Mouse (Mus musculus): ENCODE data around the gene Dnah2. TPM values are rescaled to one million over a fixed set of nuclear protein-coding genes. Genes with fewer than 3 reads are reported as not detected.

Gene Dnah2
- polyA plus RNA-seq, 2 experiments, result 0.01 to 0.03 TPM

- Histone ChIP-seq H3K27ac (no peak overlapping the region), H3K9ac (replicated peaks) (no peak overlapping the region), H3K9me3 (ENCODE audit: control insufficient read depth, low read length) (no peaks in the 10 kb centered on the region), H3K4me3 (ENCODE audit: insufficient read depth in 1 of 2, low read depth in 2 of 2, low read length in 2 of 2) (no peak overlapping the region), H3K4me1 (replicated peaks; ENCODE audit: control insufficient read depth in 2 of 2, insufficient read depth in 2 of 2, low read length in 1 of 2) (peaks cover 0 to 9% of the 10 kb centered on the region in 2 experiments; a peak in 2 of 4 replicates), H3K27me3 (ENCODE audit: control insufficient read depth, insufficient read depth, low read length) (no peaks in the 10 kb centered on the region), H3K4me2 (ENCODE audit: low read depth) (no peak overlapping the region), H3K36me3 (replicated peaks; ENCODE audit: control insufficient read depth, insufficient read depth, low read depth) (no peaks in the 10 kb centered on the region)
- DNase-seq (ENCODE audit: low read depth in 3 of 3, low spot score in 3 of 3) (no peak), ATAC-seq (ENCODE audit: insufficient read depth) (no peak)
- 68% methylated on average over 10 of the region's 10 CpGs for WGBS (ENCODE audit: insufficient replicate concordance)
- TF ChIP-seq CTCF (IDR thresholded peaks at IDR 0.05; ENCODE audit: low read depth), result no peak
- no peak for TF ChIP-seq EP300 (IDR thresholded peaks at IDR 0.05; ENCODE audit: low read depth)
Observed at GRCm38 (mm10) chr11:69382478-69383105, 166.3 kb downstream of the Dnah2 start.

GRCm38 (mm10) chr11:69381356-69381755, 167.6 kb downstream of the Dnah2 start:
- Histone ChIP-seq H3K36me3 (replicated peaks; ENCODE audit: control insufficient read depth, insufficient read depth, low read depth) (no peaks in the 10 kb centered on the region), H3K4me1 (replicated peaks; ENCODE audit: control insufficient read depth in 2 of 2, insufficient read depth in 2 of 2, low read length in 1 of 2) (peaks cover 0 to 9% of the 10 kb centered on the region in 2 experiments; a peak in 2 of 4 replicates), H3K9ac (replicated peaks) (no peak overlapping the region), H3K4me3 (ENCODE audit: insufficient read depth in 1 of 2, low read depth in 2 of 2, low read length in 2 of 2) (no peak overlapping the region), H3K27ac (no peak overlapping the region), H3K27me3 (ENCODE audit: control insufficient read depth, insufficient read depth, low read length) (no peaks in the 10 kb centered on the region), H3K4me2 (ENCODE audit: low read depth) (no peak overlapping the region), H3K9me3 (ENCODE audit: control insufficient read depth, low read length) (no peaks in the 10 kb centered on the region)
- ATAC-seq (ENCODE audit: insufficient read depth) (no peak), DNase-seq (ENCODE audit: low read depth in 3 of 3, low spot score in 3 of 3) (no peak)
- 73% methylated on average over 6 of the region's 6 CpGs for WGBS (ENCODE audit: insufficient replicate concordance)
- no peak for TF ChIP-seq EP300 (IDR thresholded peaks at IDR 0.05; ENCODE audit: low read depth)
- no peak for TF ChIP-seq CTCF (IDR thresholded peaks at IDR 0.05; ENCODE audit: low read depth)

GRCm38 (mm10) chr11:69379600-69379999, 169.3 kb downstream of the Dnah2 start:
- DNase-seq (ENCODE audit: low read depth in 3 of 3, low spot score in 3 of 3) (no peak), ATAC-seq (ENCODE audit: insufficient read depth) (no peak)
- WGBS (ENCODE audit: insufficient replicate concordance), result 38% methylated on average over 3 of the region's 3 CpGs
- no peak overlapping the region; the same call in 1 of the 2 replicates for H3K27ac ChIP-seq
- peaks cover 0 to 9% of the 10 kb centered on the region in 2 experiments; a peak in 2 of 4 replicates for H3K4me1 ChIP-seq (replicated peaks; ENCODE audit: control insufficient read depth in 2 of 2, insufficient read depth in 2 of 2, low read length in 1 of 2)
- no peaks in the 10 kb centered on the region for H3K36me3 ChIP-seq (replicated peaks; ENCODE audit: control insufficient read depth, insufficient read depth, low read depth)
- no peak overlapping the region for H3K4me3 ChIP-seq (ENCODE audit: insufficient read depth in 1 of 2, low read depth in 2 of 2, low read length in 2 of 2)
- no peak for TF ChIP-seq EP300 (IDR thresholded peaks at IDR 0.05; ENCODE audit: low read depth)
- H3K4me2 ChIP-seq (ENCODE audit: low read depth), result no peak overlapping the region
- H3K27me3 ChIP-seq (ENCODE audit: control insufficient read depth, insufficient read depth, low read length), result no peaks in the 10 kb centered on the region
- H3K9me3 ChIP-seq (ENCODE audit: control insufficient read depth, low read length), result no peaks in the 10 kb centered on the region
- no peak overlapping the region for H3K9ac ChIP-seq (replicated peaks)

- WGBS (ENCODE audit: insufficient replicate concordance), result 56% methylated on average over 3 of the region's 3 CpGs
- Histone ChIP-seq H3K4me2 (ENCODE audit: low read depth) (no peak overlapping the region), H3K27me3 (ENCODE audit: control insufficient read depth, insufficient read depth, low read length) (no peaks in the 10 kb centered on the region), H3K9me3 (ENCODE audit: control insufficient read depth, low read length) (no peaks in the 10 kb centered on the region), H3K4me1 (replicated peaks; ENCODE audit: control insufficient read depth in 2 of 2, insufficient read depth in 2 of 2, low read length in 1 of 2) (peaks cover 17 to 25% of the 10 kb centered on the region in 2 experiments), H3K36me3 (replicated peaks; ENCODE audit: control insufficient read depth, insufficient read depth, low read depth) (no peaks in the 10 kb centered on the region), H3K27ac (no peak overlapping the region; the same call in 1 of the 2 replicates), H3K4me3 (ENCODE audit: insufficient read depth in 1 of 2, low read depth in 2 of 2, low read length in 2 of 2) (no peak overlapping the region), H3K9ac (replicated peaks) (no peak overlapping the region)
- no peak for DNase-seq (ENCODE audit: low read depth in 3 of 3, low spot score in 3 of 3)
- TF ChIP-seq CTCF (IDR thresholded peaks at IDR 0.05; ENCODE audit: low read depth) (no peak), EP300 (IDR thresholded peaks at IDR 0.05; ENCODE audit: low read depth) (no peak)
- ATAC-seq (ENCODE audit: insufficient read depth), result no peak
Observed at GRCm38 (mm10) chr11:69377766-69378165, 171.1 kb downstream of the Dnah2 start.

- Histone ChIP-seq H3K36me3 (replicated peaks; ENCODE audit: control insufficient read depth, insufficient read depth, low read depth) (no peaks in the 10 kb centered on the region), H3K4me1 (replicated peaks; ENCODE audit: control insufficient read depth in 2 of 2, insufficient read depth in 2 of 2, low read length in 1 of 2) (peaks cover 37 to 46% of the 10 kb centered on the region in 2 experiments), H3K9me3 (ENCODE audit: control insufficient read depth, low read length) (no peaks in the 10 kb centered on the region), H3K27me3 (ENCODE audit: control insufficient read depth, insufficient read depth, low read length) (no peaks in the 10 kb centered on the region; the same call in 1 of the 2 replicates), H3K4me2 (ENCODE audit: low read depth) (no peak overlapping the region), H3K4me3 (ENCODE audit: insufficient read depth in 1 of 2, low read depth in 2 of 2, low read length in 2 of 2) (no peak overlapping the region), H3K27ac (no peak overlapping the region), H3K9ac (replicated peaks) (no peak overlapping the region)
- TF ChIP-seq EP300 (IDR thresholded peaks at IDR 0.05; ENCODE audit: low read depth) (no peak), CTCF (IDR thresholded peaks at IDR 0.05; ENCODE audit: low read depth) (no peak)
- ATAC-seq (ENCODE audit: insufficient read depth) (no peak), DNase-seq (ENCODE audit: low read depth in 3 of 3, low spot score in 3 of 3) (no peak)
- WGBS (ENCODE audit: insufficient replicate concordance), result 64% methylated on average over 4 of the region's 4 CpGs
Observed at GRCm38 (mm10) chr11:69375646-69376045, 173.3 kb downstream of the Dnah2 start.

All from liver, embryonic 14.5 days (tissue).